Mouse (Mus musculus) layer of hippocampus, adult 9-11 months (tissue): ENCODE measurements at regions not wholly inside any gene's neighbourhood (a gene's known extent, or its start where the extent isn't known, plus 50 kb on each side); places are given as distances from the start of the nearest gene placed in this dataset.

Source experiments
- DNase-seq: peaks from one replicate; pipeline ENCODE4 v3.0.0; 2022

DNA sequence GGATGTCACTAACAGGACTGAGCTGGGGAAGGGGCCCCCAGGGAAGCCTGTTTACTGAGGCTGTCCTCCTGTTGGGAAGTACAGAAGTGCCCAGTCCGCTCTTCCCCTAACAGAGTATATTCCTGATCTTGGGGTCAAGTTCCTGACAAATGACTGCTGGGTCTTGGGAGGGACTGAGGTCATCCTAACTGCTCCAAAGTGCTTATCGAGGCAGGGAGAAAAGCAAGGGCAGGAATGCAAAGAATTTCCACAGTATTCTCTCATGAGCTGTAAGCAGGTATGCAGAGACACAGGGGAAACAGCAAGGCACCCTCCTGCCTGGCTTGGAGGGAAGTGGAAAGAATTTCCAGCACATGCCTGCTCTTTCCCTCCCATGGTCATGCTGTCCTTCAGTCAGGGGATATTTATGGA is 107.9 kb downstream of the Oma1 start:
- no peak for DNase-seq

- no peak for DNase-seq
These were observed 127.8 kb downstream of the Oma1 start for GRCm38 (mm10) chr4:103441383-103441782.

- DNase-seq: no peak
These were observed 128.3 kb downstream of the Oma1 start for GRCm38 (mm10) chr4:103441955-103442354.

DNA sequence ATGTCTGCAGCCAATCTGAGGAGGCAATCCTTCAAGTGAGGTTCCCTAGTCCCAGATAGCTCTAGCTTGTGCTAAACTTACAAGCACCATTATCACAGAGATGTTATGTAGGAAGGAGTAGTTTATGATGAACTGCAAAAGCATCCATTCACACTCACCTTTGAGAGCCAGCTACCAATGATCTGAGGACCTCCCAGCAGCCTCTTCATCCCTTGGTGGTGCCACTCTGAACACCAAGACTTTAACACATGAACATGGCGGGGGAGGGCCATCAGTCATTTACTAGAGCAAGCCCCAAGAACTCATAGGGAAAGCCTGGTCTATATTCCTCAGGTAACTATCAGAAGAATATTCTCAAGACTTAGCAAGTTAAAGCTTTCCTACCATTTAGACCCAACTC is 135.7 kb downstream of the Oma1 start:
- no peak for DNase-seq

DNA sequence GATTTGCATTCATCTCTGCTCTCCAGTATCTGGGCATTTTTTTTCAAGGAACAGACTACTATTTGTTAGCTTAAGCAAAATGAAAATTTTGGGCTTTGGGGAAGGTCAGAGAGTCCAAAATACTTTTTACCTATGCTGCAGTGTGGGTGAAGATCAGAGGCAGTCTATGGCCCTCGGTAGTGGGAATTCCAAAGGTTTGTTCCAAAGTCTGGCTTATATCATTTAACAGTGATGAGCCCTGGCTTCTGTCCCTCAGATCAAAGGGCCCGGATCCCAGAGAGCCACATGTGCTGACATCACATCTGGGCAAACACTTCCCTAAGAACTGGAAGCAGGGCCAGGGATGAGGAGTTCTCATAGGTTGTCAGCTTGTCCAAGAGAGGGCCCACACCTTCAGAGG is 136.5 kb downstream of the Oma1 start:
- DNase-seq: no peak

GRCm38 (mm10) chr4:103455458-103455857 is 141.8 kb downstream of the Oma1 start:
- DNase-seq: no peak

DNA sequence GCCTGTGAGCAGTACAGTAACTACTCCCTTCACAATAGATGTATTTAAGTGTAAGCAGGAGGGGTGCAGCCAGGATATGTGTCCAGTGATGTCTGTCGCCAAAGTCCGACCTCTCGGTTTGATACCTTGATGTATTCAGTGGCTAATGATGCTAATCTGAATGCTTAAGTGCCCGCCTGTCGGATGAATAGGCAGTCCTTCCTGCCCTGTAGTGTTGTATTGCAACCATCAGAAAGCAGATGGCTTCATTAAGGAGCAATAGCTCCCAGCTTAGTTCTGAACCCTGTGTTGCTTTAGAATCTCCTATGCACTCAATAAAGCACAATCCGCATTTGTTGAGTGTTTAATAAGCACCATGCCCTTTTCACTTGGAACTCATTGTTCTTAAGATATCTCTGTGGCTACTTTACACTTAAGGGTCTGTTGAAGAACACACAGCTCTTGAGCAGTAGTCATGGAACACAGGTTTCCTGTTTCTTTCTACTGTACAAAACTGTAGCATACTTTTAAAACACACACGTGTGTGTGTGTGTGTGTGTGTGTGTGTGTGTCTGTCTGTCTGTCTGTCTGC is 152.5 kb downstream of the Oma1 start:
- no peak for DNase-seq

- no peak for DNase-seq
These were observed 143.6 kb upstream of the Dab1 start for GRCm38 (mm10) chr4:103475596-103475995.

GRCm38 (mm10) chr4:103486140-103486965 is 132.8 kb upstream of the Dab1 start:
- no peak for DNase-seq

GRCm38 (mm10) chr4:103508435-103508834 is 110.7 kb upstream of the Dab1 start:
- peak; percentile 84 for DNase-seq

GRCm38 (mm10) chr4:103512901-103513300 is 106.3 kb upstream of the Dab1 start:
- DNase-seq: no peak

DNA sequence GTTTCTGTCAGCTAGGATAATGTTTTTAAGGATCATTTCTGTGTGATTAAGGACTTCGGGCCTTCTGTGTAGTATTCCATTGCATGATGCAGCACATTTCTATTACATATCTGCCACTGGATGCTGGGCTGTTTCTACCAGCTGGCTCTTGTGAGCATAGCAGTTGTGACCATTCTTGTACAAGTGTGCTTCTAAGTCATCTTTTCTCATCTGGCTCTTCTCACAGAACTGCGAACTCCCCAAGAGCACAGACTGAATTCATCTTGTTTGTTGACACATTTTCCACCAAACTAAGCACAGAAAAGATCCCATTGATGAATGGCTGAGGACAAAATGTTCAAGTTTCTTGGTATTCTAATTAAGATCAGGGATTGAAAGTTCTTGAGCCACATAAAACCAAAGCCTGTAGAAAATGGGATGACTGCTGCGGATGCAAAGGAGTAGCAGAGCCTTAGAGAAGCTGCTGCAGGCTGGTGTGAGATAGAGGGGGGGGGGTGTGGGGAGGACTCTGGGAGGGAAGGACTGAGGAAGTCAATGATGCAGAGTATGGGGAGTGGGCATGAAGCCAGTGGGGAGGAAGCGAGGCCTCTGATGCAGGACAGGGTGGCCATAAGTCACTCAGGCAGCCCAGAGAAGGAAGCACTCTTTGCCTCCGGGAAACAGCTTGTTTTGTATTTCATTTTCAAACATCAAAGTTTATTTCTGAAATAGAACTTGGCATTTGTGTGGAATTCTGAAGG is 97.1 kb upstream of the Dab1 start:
- DNase-seq: no peak

GRCm38 (mm10) chr4:103536534-103537265 is 82.5 kb upstream of the Dab1 start:
- DNase-seq: no peak

GRCm38 (mm10) chr4:103540960-103541359 is 78.2 kb upstream of the Dab1 start:
- no peak for DNase-seq

DNA sequence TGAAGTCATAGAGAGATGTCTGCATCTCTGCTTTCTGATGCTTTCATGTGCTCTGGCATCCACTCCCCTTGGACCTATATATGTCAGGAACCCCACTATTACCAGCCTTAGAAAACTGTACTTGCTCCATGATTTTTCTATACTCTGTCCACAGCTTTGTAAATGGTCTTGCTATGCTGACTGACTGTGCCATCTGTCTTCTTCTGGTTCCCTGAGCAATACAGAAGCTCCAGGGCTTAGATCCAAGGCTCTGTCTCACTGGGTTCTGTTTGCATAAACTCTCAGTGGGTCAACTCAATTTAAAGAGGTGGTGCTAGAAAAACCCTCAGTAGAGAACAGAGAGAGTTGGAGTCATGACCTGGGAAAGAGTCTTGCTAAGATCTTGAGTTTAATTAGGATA is 71.9 kb upstream of the Dab1 start:
- DNase-seq: no peak

DNA sequence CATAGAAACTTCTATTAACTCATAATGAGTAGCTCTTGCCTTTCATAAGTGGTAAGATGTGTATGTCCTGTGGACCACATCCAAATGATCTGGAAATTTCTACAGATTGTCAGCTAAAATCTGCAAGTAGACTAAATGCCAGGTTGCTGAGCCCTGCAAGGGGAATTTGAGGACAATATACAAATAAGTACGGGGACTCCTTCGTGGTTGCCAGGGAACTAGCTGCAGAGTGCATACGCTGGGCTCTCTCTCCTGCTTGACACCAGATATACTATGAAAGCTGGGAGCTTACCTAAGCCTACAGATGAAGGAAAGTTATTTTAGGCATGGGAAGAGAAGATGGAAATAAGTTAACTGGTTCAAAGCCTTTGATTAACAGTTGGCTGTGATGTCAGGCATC is 66.7 kb upstream of the Dab1 start:
- DNase-seq: peak; percentile 15

DNA sequence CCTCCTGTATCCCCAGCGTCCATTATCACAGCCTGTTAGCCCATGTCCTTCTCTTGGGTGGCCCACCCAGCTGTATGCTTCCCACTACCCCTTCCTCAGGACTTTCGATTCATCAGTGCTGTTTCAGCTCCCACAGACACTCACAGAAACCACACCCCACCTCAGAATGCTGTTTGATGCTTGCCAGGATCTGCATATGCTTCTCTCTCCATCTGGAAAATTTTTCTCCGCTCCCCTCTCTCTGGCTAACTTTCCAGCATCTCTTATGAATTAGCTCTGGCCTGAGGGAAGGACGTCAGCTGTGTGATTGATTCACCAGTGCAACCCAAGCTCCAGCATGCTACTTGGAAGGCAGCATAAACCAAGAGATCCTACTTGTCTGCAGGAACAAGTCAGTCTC is 66.0 kb upstream of the Dab1 start:
- peak; percentile 36 for DNase-seq

DNA sequence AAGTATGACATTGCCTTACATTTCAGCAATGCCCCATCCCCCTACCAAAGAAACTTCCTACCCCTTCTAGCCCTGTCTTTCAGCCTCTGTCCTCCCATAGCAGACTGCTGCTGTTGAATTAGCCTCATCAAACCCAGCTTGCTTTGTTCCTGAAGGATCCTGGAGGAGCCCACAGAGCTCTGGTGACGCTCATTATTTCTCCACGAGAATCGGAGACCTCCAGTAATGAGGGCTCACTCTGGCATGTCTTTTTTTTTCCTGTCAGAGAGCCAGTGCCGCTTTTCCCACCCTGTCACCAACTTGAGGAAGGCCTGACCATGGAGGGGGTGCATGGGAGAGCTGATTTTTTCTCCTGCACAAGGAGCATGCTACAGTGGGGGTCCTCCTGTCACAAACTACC is 64.6 kb upstream of the Dab1 start:
- no peak for DNase-seq
